ENCODE assay signal across 11 mouse cellular contexts in the genomic region with DNA sequence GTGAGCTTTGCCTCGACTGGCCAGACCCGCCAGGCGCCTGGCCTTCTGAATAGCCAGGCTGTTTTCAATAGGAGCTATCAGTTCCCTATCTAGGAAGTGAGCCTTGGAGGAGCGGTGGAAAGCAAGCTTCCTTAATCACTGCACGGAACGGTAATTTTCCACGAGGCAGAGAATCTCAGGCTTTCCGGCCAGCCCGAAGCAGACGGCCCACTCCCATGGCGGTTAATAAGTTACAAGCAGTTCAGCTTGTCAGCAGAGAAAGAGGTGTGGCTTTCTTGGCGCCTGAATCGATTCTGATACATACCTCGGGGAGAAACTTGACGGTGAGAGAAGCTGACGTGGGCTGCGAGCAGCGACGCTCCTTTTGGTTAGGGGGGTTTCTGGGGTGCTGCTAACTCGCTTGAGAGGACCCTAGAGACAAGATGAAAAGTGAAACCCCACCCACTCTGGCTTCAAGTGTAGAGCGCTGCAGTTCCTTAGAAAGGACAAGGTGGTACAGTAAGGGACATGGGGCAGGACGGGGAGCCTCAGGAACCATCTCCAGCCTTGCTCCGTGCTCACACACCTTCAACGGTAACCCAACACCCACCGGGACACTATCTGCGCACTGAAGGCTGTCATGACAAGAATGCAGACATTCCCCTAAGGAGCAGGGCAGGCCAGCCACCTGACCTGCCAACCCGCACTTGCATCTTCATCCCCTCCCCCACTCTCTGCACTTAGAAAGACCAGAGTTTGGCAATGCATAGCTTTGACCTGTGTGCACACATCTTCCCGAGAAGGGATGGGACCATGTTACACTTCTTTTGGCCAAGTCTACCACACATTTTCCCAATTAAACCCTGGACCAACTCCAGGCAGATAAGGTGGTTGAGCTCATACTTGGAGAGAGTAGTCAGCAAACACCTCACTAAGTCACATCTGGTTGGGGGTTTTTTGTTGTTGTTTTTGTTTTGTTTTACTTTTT. TPM values are rescaled to one million over a fixed set of nuclear protein-coding genes. Genes with fewer than 3 reads are reported as not detected.
A peak's percentile ranks its signal among the peaks of the same experiment; 100 is the strongest.
DNase-seq lines count a peak whose midpoint lies in the region; ATAC-seq lines count a peak whose summit lies in the region.
"Had no signal": no experiment of that assay in that cellular context is flagged by ENCODE, and none has a peak within 500 bp of the region (broad histone marks: within the 10 kb centered on the region; RNA-seq: fewer than 3 reads in every experiment).

No protein-coding gene starts in this region.

- peak overlapping the region; percentile 3; the same call in 1 of the 2 replicates for H3K4me2 ChIP-seq in liver, embryonic 11.5 days

- peaks cover 45% of the 10 kb centered on the region for H3K36me3 ChIP-seq in liver, embryonic 11.5 days (ENCODE audit: control insufficient read depth, insufficient read depth, low read length)

- peak; percentile 7; the same call in 1 of the 2 replicates for ATAC-seq in liver, embryonic 11.5 days (replicated peaks; ENCODE audit: low FRiP score)
- ATAC-seq in megakaryocyte progenitor cell, adult 5-6 weeks (replicated peaks; ENCODE audit: poor library complexity) = no peak

- no peaks in the 10 kb centered on the region for H3K27me3 ChIP-seq in liver, embryonic 11.5 days (replicated peaks; ENCODE audit: control insufficient read depth, insufficient read depth, low read length)

- H3K27ac ChIP-seq in liver, embryonic 11.5 days (ENCODE audit: low read depth, low read length) = no peak overlapping the region

- intact Hi-C loops in heart, postnatal 25 days (cut with DNase I) = loop anchor here (1.0 to 2.0 kb wide), 2 partner anchors 32 to 163 kb away; a partner anchor contains a TSS
- intact Hi-C loops in left cerebral cortex, postnatal 10 days (cut with DNase I) = loop anchor here (1.0 kb wide), 1 partner anchor 32 kb away; a partner anchor contains a TSS

- peaks cover 17% of the 10 kb centered on the region for H3K4me1 ChIP-seq in liver, embryonic 11.5 days (replicated peaks; ENCODE audit: control insufficient read depth, insufficient read depth, low read length)

- no peaks in the 10 kb centered on the region for H3K9me3 ChIP-seq in liver, embryonic 11.5 days (ENCODE audit: control insufficient read depth, low read length)

- DNase-seq in urinary bladder, postnatal 25 days (ENCODE audit: low spot score) = peak; percentile 40
- DNase-seq in urinary bladder, adult 2 months (ENCODE audit: low spot score) = no peak
- DNase-seq in heart, postnatal 25 days (ENCODE audit: low spot score) = peak; percentile 58
- no peak for DNase-seq in liver, embryonic 11.5 days (ENCODE audit: low spot score)
- DNase-seq in thymus, adult 18-20 months = no peak
- no peak for DNase-seq in left cerebral cortex, postnatal 10 days (ENCODE audit: extremely low spot score in 1 of 2, low spot score in 2 of 2)
- DNase-seq in embryo, embryonic 11 days = no peak

- no peak overlapping the region for H3K4me3 ChIP-seq in liver, embryonic 11.5 days (ENCODE audit: low read depth, low read length)

- WGBS in liver, embryonic 11.5 days = 70% methylated on average over 28 of the region's 28 CpGs

- H3K9ac ChIP-seq in liver, embryonic 11.5 days (ENCODE audit: low read depth, low read length) = no peak overlapping the region

RNA-seq across cellular contexts. Expression of a gene that starts 8.0 kb away (rescaled TPM):
- polyA plus RNA-seq in urinary bladder, adult 2 months (2012; rRNA removed) = 32.8 and 41.0 TPM in 2 replicates
- 10 to 100 TPM in 1 of 2 experiments, 1 to 10 TPM in 1; 8.9 to 11.2 TPM for total RNA-seq in heart, postnatal 25 days (2021)
- 129 and 131 TPM in 2 replicates for polyA plus RNA-seq in liver, embryonic 11.5 days (2014; fragmentation: Nextera tagmentation; extraction: Ambion mirVana)
- 60.9 and 76.7 TPM in 2 replicates for total RNA-seq in megakaryocyte progenitor cell, adult 5-6 weeks (2015)
- total RNA-seq in megakaryocyte progenitor cell, adult 5-6 weeks (2017) = 57.4 and 61.3 TPM in 2 replicates
- 10 to 100 TPM in 1 of 2 experiments, 1 to 10 TPM in 1; 8.0 to 10.7 TPM for total RNA-seq in left cerebral cortex, postnatal 10 days (2021)

RNA-seq across cellular contexts. Expression of a gene that starts 30.0 kb away (rescaled TPM):
- polyA plus RNA-seq in urinary bladder, adult 2 months (2012; rRNA removed) = 0.12 and 0.21 TPM in 2 replicates
- not detected for total RNA-seq in heart, postnatal 25 days (2021)
- polyA plus RNA-seq in liver, embryonic 11.5 days (2014; fragmentation: Nextera tagmentation; extraction: Ambion mirVana) = not detected in 2 replicates
- total RNA-seq in megakaryocyte progenitor cell, adult 5-6 weeks (2015) = not detected in 2 replicates
- total RNA-seq in megakaryocyte progenitor cell, adult 5-6 weeks (2017) = 0.44 TPM in 1 of 2 replicates, not detected in the other
- not detected for total RNA-seq in left cerebral cortex, postnatal 10 days (2021)
- total RNA-seq: MEL had no signal
- polyA plus RNA-seq: inflammation-experienced regulatory T-cells, adult 6 months; thymus, postnatal 0 days had no signal

RNA-seq across cellular contexts. Expression of a gene that starts 31.4 kb away (rescaled TPM):
- polyA plus RNA-seq in urinary bladder, adult 2 months (2012; rRNA removed) = 22.9 and 26.2 TPM in 2 replicates
- total RNA-seq in heart, postnatal 25 days (2021) = 1 to 10 TPM; 9.1 to 9.8 TPM
- polyA plus RNA-seq in liver, embryonic 11.5 days (2014; fragmentation: Nextera tagmentation; extraction: Ambion mirVana) = 5.1 TPM in 2 replicates
- total RNA-seq in megakaryocyte progenitor cell, adult 5-6 weeks (2015) = not detected in 2 replicates
- total RNA-seq in megakaryocyte progenitor cell, adult 5-6 weeks (2017) = 0.07 TPM in 1 of 2 replicates, not detected in the other
- total RNA-seq in left cerebral cortex, postnatal 10 days (2021) = 1 to 10 TPM; 8.3 to 9.8 TPM

RNA-seq across cellular contexts. Expression of a gene that starts 43.2 kb away (rescaled TPM):
- polyA plus RNA-seq in urinary bladder, adult 2 months (2012; rRNA removed) = 87.5 and 102 TPM in 2 replicates
- 10 to 100 TPM; 87.4 to 96.1 TPM for total RNA-seq in heart, postnatal 25 days (2021)
- polyA plus RNA-seq in liver, embryonic 11.5 days (2014; fragmentation: Nextera tagmentation; extraction: Ambion mirVana) = 119 and 127 TPM in 2 replicates
- total RNA-seq in megakaryocyte progenitor cell, adult 5-6 weeks (2015) = 47.6 and 50.3 TPM in 2 replicates
- total RNA-seq in megakaryocyte progenitor cell, adult 5-6 weeks (2017) = 65.1 and 83.0 TPM in 2 replicates
- 10 to 100 TPM; 76.8 to 80.7 TPM for total RNA-seq in left cerebral cortex, postnatal 10 days (2021)

RNA-seq across cellular contexts. Expression of a gene that starts 59.7 kb away (rescaled TPM):
- polyA plus RNA-seq in urinary bladder, adult 2 months (2012; rRNA removed) = 116 and 118 TPM in 2 replicates
- 10 to 100 TPM; 27.5 to 32.8 TPM for total RNA-seq in heart, postnatal 25 days (2021)
- 25.2 and 25.8 TPM in 2 replicates for polyA plus RNA-seq in liver, embryonic 11.5 days (2014; fragmentation: Nextera tagmentation; extraction: Ambion mirVana)
- total RNA-seq in megakaryocyte progenitor cell, adult 5-6 weeks (2015) = 18.6 and 20.0 TPM in 2 replicates
- 36.8 and 38.4 TPM in 2 replicates for total RNA-seq in megakaryocyte progenitor cell, adult 5-6 weeks (2017)
- 10 to 100 TPM; 18.2 to 19.3 TPM for total RNA-seq in left cerebral cortex, postnatal 10 days (2021)

Comparison
In these comparisons a context has a peak if more than half of its experiments do, and no peak if none do; other contexts are left out.
1. DNase-seq: peak in urinary bladder, postnatal 25 days (single experiment) and heart, postnatal 25 days (single experiment); none in urinary bladder, adult 2 months (single experiment), liver, embryonic 11.5 days (single experiment), thymus, adult 18-20 months (0 of 2), left cerebral cortex, postnatal 10 days (0 of 2) and embryo, embryonic 11 days (single experiment).
2. RNA of a gene that starts 8.0 kb away (total RNA-seq): 57.4 to 76.7 TPM in megakaryocyte progenitor cell, adult 5-6 weeks; 8.9 to 11.2 TPM in heart, postnatal 25 days and 8.0 to 10.7 TPM in left cerebral cortex, postnatal 10 days; every median in the first group is over 4 times any median in the second.
3. RNA of a gene that starts 31.4 kb away (total RNA-seq): 9.1 to 9.8 TPM in heart, postnatal 25 days and 8.3 to 9.8 TPM in left cerebral cortex, postnatal 10 days; 0.07 TPM in megakaryocyte progenitor cell, adult 5-6 weeks; every median in the first group is over 4 times any median in the second.